Mouse (Mus musculus): ENCODE results near the gene Grm4.

DNA sequence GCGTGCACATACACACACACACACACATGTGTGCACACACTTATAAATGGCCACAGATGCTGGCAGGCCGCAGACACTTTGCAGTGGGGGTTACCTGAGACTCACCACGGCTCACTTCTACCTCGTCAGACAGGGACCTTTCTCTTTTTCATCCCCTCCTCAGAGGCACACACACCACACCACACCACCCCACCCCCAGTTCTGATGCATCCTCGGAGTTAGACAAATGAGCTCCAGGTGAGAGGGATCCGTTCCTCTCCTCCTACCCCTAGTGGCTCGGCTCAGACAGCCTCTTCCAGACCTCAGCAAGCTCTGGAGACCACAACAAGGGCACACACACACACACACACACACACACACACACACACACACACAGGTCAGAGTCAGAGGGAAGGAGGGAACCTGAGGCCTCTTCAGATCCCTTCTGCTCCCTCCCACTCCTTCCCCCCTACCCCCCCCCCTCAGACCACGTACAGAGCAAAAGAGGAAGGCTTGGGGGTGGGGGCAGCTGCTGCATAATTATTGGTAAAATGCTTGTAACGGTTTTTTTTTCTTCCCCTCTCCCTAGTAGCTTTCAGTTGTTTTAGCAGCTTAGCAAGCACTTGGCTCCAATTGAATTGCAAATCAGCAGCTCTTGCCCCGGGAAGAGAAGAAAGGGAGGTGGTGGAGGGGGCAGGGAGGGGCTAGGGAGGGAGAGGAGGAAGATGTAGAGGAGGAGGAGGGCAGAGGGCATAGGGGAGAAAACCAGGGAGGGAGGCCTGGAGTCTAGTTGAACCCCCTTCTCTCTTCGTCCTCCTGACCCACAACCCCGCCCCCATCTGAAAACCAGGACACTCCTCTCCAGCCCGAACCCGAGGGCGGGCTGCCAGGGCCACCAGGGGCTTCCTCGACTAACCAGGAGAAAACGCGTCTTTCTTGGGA lies 19.6 kb downstream of the Grm4 start:
- TF ChIP-seq TBP (conservative IDR thresholded peaks at IDR 0.05; ENCODE audit: low read depth, low read length) (no peak), CTCF (conservative IDR thresholded peaks at IDR 0.05 in 1 of 2, IDR thresholded peaks at IDR 0.05 in 1 of 2; ENCODE audit: low read depth in 2 of 2, low read length in 2 of 2) (no peak), USF2 (conservative IDR thresholded peaks at IDR 0.05; ENCODE audit: low read depth, low read length) (no peak), MAX (IDR thresholded peaks at IDR 0.05; ENCODE audit: low read length) (no peak), MXI1 (IDR thresholded peaks at IDR 0.05; ENCODE audit: low read depth, low read length) (no peak), ZMIZ1 (IDR thresholded peaks at IDR 0.05; ENCODE audit: low read depth, low read length) (no peak), KAT2A (IDR thresholded peaks at IDR 0.05; ENCODE audit: insufficient replicate concordance, low read length) (no peak), ELF1 (IDR thresholded peaks at IDR 0.05; ENCODE audit: low read depth, low read length) (0 out of 2 replicates have a peak, but pooled peaks have one; percentile 20)

Data from CH12.LX (cell line).